Mouse (Mus musculus) urinary bladder, postnatal 14 days (tissue): ENCODE measurements at regions not wholly inside any gene's neighbourhood (a gene's known extent, or its start where the extent isn't known, plus 50 kb on each side); places are given as distances from the start of the nearest gene placed in this dataset.

Experiments used
- DNase-seq: peaks from one replicate; pipeline ENCODE4 v3.0.0; 2021; ENCODE audit warnings: low spot score

DNA sequence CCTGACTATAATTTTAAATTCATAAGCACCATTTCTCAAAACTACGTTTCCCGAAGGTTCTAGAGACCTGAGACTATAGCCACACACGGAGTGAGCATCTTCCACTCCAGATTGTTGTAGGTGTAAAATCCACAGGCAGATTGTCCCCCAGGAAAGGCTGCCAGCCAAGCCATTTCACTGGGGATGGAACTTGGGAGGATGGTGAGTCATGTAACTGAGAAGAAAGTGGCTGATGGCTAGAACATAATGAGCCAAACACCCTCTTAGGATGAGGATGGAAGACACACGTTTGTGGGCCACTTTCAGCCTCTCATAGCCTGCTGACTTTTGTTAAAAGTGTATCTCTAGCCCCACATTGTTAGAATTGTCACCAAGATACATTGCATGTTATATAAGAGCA, 564.1 kb downstream of the Btbd3 start:
- no peak for DNase-seq

DNA sequence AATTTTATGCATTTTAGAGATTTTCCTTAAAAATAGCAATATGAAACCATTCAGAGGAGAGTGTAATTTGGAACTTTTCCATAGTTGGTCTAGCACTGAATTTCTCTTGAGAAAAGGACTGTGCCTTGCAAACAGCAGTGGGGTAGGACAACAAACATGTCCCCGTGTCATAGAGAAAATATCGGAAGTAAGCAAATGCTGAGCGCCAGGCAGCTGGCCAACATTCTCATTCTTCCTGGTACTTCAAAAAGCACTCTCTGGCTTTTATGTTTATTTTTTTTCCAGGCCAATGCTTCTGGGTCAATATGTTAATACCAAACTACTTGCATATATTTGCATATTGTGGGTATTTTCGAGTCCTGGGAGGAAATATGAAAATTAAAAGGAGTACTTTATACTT, 568.5 kb downstream of the Btbd3 start:
- DNase-seq = peak; percentile 9

DNA sequence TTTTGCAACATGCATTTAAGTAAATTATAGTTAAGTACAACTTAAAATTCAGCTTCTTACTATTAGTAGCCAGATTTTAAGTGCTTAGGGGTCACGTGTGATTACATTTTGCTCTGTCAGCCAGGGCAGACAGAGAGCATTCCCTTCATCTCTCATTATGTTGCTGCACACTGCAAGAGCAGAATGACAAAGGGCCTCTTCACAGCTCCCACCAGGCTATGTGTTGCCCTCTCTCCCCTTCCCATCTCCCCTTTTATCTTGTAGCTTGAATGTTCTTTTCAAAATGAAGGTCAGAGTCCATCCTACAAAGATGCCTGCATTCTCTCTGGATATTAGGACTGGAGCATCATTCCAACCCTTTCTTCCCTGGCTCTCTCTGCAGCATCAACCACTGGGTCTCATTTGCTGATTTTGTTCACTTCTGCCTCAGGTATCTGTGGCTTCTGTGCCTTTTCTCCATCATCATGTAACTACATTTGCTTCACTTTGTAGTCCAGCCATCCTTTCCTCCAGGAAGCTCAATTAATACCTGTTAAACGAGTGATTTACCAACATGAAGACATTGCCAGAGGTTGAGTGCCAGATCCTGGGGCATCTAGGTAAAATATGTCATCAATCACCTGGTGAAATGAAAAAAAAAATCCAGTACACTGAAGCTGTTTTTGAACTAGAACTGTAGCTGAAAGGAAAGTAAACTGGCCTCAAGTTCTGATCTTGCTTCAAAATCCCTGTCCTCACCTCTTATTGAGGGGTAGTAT, 571.6 kb downstream of the Btbd3 start:
- DNase-seq = no peak

DNA sequence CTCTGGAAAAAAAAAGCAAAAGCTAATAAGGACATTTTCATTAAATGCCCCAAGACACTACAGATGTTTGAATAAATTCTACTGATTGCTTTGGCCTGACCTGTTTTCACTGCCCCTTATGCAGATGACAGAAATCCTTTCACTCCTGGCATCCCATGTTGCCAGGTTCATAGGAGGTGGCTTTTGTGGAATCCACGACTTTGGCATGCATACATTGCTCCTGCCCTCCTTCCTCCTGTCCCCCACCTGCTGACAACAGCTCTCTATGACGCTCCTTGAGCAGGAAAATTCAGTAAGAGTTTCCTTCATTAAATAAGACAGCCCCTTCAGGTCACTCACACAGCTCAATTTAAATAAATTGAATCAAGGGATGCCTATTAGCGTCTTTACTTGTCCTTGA, 582.5 kb downstream of the Btbd3 start:
- no peak for DNase-seq

DNA sequence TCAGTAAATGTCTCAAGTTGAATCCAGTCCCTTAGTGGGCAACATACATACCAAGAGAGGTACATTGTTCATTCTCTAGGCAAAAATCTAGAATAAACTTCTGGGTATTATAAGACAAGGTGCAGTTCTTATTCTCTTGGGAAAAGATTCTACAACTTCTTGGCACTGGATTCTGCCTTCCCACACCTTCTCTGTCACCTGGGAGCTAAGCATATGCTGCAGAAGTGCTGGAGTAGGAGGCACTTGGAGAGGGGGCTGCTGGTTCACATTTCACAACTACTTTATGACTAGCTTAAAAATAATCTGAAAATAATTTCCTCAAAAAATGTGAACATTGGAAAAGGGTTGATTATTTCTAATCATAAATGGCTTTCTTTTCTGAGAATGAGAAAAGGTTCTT, 602.8 kb downstream of the Btbd3 start:
- DNase-seq = no peak

DNA sequence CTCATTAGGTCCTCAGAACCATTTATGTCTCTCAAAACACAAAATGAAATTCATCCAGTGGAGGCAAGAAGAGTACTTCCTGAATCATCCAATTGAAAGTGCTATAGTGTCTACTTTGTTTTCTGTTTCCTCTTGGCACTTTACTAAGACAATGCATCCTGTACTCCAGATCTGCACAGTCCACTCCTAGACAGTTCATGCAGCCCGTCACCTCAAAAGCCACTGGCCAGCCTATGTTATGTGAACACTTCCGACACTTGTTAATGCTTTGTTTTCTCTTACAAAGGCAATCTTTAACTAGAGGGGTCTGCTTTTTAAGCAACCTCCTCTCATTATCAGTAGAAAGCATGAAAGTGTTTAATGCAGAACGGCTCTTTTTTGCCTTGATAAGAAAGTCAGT, 597.1 kb upstream of the Sptlc3 start:
- DNase-seq = no peak

DNA sequence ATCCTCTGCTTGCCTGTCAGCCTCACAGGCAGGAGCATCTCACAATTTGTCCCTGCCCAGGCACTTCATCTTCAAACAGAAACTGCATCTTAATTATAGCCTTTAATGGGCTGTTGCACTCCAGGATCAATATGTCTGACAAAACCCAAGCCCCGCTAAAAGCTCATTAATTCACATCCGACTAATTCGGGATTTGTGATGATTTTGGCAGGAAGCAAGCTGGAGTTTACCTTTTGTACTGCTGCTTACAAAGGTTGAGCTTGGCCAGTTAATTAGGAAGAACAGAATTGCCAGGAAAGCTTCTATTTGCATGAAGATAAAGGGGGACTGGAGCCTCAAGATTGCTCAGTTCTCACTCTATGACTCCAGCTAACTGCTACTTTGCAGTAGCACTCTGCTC, 596.6 kb upstream of the Sptlc3 start:
- no peak for DNase-seq

DNA sequence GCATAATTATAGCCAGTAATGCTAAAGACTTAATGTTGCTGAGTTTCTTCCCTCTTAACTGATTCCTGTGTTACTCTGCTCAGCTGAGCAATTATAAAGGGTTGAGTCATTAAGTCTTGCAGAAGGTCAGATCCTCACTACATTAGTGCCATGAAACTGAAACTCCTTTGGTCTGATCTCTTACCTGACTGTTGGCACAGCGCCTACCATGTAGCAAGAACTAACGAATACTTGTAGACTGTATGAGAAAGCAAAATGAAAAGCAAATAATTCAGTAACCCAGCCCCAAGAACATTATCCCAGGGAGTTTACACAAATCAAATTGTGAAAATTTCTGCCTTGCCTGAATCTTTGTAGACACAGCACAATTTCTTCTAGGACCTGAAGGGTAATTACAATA, 556.5 kb upstream of the Sptlc3 start:
- DNase-seq = no peak

DNA sequence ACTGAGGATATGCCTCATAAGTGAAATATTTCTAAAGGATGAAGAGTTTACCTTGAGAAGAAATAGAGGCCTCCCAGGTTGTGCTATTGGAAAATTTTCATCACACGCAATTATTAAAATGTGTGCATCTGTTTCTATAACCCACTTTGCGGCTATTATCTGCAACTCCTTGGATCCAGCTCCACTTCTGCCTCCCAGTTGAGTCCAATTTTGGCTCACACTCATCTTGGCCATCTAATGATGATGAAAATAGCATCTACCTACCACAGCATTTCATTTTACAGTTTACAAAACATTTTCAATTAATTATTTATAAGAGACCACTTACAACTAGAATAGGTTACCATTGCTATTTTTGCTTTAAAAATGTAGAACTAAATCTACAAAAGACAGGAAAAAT, 554.3 kb upstream of the Sptlc3 start:
- no peak for DNase-seq

DNA sequence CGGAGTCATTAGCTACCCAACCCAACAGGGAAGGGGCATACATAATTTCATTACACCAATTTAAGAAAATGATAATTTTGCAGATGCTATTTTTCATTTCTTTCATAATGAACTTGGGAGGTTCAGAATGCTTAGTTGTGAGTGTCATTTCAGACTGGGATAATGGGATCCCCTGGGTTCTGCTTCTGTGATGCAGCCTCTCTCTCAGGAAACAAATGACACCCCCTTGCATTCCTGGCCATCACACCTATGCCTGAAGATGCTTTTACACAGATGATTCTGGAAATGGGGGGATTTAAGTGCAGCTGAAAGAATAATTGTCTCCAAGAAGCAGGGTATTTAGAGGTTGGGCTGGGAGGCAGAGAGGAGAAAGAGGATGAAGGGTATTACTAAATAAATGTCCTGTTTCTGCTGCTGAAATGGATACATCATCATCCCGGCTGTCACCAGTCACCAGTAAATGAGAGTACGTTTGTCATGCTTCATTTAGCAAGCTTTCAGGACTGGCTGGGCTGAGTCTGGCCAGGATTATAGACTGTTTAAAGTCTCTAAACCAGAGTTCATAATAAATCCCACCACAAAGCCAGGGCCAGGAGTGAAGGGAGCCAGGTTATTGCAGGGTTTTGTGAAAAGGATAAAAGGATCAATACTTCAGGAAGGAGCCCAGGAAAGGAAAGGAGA, 527.5 kb upstream of the Sptlc3 start:
- DNase-seq = no peak

DNA sequence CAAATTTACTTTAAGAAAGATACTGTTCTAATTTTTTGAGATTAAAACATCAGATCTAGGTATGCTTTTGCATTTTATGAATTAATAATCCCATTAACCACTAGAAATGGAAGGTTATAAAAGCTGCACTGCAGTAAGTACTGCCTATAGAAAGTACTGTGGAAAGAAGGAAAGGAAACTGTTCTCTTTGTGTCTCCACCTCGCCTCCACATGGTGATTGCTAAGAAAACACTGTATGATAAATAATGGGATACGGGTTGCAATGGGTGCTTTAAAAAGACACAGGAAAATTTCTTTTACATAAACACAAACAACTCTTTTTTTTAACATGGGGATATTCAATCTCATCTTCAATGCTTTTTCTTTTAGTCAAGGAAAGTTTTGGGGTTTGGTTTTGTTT, 519.2 kb upstream of the Sptlc3 start:
- DNase-seq = no peak

DNA sequence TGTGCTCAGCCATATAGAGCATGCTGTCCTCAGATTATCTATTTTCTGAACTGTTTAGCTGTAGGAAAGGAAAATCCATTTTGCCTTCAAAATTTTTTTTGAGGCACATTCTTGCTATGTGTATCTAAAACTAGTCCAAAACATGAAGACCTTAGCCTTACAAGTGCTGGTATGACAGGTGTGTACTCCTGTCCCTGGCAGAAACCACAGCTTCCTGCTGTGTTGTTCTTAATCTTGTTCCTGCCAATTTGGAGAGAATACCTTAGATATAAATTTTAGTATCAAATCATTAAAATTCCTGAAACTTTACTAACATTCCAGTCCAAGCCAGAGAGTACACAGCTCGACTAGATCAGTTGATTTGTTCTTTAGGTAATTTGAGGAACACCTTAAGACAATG, 503.7 kb upstream of the Sptlc3 start:
- DNase-seq = no peak

DNA sequence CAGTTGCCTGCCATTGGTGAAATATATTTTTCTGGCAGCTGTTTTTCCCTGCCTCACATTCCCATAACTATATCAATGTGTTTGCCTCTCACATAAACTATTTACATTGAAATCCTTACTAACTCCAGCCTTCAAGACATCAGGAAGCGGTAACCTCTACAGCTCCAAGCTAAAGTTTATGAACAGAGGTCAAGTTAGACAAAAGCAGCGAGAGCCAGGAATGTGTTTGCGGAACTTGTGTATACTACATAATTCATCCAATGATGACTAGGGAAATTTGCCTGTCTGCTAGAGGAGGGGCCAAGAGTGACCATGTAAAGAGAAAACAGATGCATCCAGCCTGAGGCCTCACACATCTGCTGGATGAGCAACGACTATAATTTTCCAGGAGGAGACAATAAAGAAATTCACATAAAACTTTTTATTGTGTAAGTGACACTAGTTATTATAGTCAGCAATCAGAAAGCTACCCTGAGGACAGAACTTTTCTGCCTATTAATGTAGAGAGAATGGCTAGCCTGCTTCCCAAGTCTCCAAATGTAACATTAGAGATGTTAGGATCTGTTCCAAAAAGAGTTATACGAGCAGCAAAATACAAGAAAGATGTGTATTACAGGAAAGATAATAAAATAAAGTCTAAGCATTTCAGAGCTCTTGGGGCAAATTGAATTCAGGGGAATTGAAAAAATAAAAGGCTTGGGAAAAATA, 461.5 kb upstream of the Sptlc3 start:
- no peak for DNase-seq

DNA sequence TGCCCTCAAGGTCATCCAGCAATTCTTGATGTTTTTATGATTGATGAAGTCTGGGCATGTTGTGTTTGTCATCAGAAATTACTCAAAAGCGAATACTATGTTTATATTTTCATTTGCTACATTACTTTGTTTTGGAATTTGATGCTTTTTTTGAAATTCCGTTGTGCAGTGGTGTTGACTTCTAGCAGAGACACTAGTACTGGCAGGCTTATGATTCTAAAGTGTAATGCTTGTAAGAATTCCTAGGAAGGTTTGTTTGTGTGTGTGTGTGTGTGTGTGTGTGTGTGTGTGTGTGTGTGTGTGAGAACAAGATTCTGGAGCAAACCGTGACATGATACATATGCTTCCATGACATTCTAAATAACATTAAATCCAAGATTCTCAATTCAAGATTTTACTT, 458.9 kb upstream of the Sptlc3 start:
- DNase-seq = no peak

DNA sequence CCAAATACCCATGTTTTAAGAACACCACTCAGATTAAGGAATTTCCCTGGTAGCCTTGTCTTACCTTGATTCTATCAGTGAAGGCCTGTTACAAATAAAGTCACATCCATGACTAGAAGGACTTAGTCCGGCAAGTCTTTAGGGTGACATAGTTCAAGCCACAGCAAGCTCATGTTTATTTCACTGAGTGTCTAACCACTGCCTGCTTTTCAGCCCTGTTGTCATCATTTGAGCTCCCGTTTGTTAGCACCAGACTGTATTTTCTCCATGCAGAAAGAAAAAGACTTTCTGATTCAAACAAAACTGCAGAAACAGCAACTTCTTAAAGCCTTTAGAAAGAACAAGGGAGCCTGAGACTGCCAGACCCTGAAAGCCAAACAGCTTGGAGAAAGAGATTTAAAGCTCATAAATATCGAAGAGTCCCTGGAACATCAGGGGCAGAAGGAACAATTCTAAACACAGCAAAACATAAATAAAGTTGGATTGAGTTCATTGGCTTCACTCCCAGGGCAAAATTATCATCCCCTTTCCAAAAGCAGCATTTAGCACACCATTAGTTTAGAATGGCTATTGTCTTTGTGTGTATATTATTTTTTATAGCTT, 451.9 kb upstream of the Sptlc3 start:
- DNase-seq = no peak

DNA sequence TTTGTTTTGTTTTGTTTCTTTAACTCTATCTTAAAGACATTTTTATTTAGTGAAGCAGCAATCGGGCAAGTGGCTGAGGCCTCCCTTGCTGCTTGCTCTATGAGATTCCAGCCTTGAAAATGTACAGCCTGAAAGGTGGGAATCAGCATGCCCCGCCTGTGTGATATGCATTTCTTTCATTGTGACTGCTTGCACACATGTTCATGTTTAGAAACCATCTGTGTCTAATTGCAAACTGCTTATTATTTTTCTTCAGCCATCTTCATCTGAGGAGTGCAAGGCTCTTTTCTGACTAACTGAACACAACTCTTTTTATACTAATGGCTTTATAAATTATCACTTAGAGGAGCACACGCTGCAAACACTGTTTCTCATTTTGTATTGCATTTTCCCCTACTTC, 449.0 kb upstream of the Sptlc3 start:
- DNase-seq = no peak

DNA sequence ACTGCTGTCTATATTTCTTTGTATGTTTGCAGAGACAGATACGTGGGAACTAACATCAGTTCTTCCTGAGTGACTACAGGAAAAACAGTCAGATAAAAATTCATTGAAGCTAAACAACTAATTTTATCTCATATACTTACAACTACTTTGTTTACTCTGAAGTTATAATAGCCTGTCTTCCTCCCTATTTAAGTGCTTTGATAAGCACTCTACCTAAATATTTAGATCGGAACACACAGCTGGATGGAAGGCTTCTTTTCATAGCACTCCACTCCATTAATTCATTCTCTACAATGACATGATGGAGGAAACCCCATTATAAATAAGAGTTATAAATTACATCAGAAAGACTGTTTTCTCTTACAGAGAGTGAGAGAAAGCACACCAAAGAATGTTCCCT, 438.5 kb upstream of the Sptlc3 start:
- no peak for DNase-seq

DNA sequence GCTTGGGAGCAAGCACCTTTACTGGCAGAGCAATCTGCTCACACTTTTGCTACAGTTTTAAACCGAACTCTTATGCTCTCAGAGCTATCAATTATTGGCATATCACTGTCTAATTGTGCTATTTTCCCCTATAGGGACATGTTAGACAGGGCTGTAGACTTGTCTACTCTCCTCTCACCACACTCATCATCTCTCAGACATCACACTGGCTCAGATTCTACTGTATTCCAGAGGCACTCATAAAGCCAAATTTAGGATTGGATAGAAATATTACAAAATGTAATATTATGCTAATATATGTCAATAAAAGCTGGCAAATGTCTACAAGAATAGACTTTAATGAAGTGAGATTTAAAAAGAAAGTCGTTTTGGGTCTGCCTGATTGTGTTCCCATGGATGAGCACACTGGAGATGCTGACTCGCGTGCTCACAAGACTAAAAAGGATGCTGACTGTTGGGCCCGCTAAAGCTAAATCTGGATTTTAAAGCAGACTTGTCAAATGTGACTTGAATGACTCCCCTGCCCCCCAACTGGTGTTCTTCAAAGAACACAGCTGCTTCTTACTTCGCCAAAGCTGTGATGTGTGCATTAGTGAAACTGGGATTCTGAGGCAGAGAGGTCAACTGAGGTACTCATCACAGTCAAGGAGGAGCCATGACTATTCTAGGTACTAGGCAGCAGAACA, 424.3 kb upstream of the Sptlc3 start:
- no peak for DNase-seq

DNA sequence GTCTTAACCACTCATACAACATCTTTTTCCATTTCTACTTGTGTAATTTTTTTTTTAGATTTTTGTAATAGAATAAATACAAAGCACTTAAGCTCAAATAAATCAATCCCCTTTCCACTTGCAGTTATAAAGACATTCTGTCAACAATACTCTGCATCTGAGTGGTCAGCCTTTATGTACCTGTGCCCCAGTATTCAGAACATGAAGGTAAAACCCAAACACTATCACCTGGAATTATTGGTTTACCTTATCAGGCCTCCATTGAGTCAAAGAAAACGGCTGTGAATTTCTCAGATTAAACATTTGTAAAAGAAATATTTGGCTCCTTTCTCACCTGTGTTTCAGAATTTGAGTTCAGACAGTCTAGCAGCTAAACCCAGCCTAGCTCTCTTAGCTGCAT, 422.0 kb upstream of the Sptlc3 start:
- DNase-seq = no peak

DNA sequence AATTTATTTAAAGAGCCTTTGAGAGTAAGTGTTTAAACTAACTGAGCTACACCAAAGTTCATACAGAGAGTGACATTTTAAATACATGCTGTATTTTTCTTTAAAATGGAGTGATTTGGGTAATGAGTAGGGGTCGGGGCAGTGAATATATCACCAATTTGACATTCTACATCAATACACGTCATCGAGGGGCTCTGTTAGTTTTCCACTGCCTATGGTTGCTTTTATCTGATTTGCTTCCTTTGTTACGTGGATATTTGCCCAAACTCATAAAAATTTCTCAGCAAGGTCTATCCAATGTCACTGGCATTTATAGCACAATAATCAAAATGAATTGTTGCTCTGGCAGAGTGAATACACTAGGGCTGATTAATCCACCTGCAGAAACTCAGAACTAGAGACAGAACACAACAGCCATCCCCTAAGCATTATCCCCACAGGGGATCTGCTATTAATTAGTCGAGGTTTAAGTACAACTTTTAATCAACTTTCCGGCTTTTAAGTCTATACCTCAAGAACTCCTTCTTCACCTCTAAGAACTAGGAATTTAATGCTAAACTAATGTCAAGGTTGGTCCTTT, 400.1 kb upstream of the Sptlc3 start:
- no peak for DNase-seq

DNA sequence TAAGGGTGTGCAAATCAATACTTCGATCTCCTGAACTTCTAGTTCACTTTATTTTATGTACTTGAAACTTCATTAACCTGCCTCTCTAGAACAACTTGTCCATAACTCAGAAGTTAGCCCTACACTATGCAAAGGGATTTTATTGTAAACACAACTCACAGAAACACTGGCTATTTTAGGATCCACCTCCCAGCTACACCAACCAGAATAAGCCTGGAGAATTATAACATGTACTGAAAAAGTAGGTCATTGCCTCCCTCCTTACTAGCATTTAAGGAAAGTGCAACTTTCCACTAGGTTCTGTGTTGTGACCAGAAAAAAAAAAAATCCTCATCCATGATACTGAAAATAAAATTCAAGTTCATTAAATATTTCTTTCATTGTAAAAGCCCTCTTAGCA, 382.0 kb upstream of the Sptlc3 start:
- DNase-seq = no peak

DNA sequence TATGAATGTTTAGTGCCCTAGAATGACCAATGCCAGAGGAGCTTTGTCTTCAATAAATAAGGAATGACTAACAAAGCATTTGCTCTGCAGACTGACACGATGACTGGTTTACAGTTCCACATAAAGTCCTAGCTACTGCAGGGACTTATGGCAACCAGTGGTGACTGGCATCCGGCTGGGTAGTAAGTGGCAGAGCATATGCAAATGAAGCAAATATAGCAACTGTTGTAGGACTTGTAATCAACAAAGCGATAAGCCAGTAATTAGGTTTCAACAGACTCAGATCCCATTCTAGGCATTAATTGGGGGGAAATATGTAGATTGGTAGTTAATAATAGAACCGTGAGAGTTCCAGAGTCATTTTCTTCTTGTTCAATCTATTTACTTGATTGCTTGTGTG, 379.2 kb upstream of the Sptlc3 start:
- no peak for DNase-seq
